Mouse (Mus musculus) heart, adult 2 months (tissue): ENCODE measurements around the gene Sp3.

Experiments
- CTCF ChIP-seq: fragments of 200-600 bp; IDR thresholded peaks from 2 replicates; pipeline ENCODE4 v1.8.1; 2022; ENCODE audit warnings: antibody characterized with exemption, mild to moderate bottlenecking, moderate library complexity
- EP300 ChIP-seq: fragments of 200-500 bp; IDR thresholded peaks from 2 replicates; pipeline ENCODE4 v1.6.1; 2011; ENCODE audit warnings: low read depth, low read length, control low read depth; ENCODE audit not compliant: insufficient read depth

GRCm38 (mm10) chr2:73019371-73020146 is 39.3 kb upstream of the Sp3 start:
- TF ChIP-seq CTCF = 0 out of 2 replicates have a peak, but pooled peaks have one; percentile 12
- no peak for TF ChIP-seq EP300
